Mouse (Mus musculus) cerebellum, adult 2 months (tissue): ENCODE results near the gene Cd34. TPM values are rescaled to one million over a fixed set of nuclear protein-coding genes. Genes with fewer than 3 reads are reported as not detected.
A peak's percentile ranks its signal among the peaks of the same experiment; 100 is the strongest.

Experiments
- DNase-seq, 2 experiments: peaks; one replicate each; pipeline ENCODE4 v3.0.0; 2021
- H3K27ac ChIP-seq: fragments of 200-500 bp; 2 replicates; pipeline ENCODE4 v1.5.1; 2012; ENCODE audit warnings: low read length, control low read depth, inconsistent platforms; ENCODE audit not compliant: insufficient read depth
- H3K27me3 ChIP-seq: fragments of 200-500 bp; 2 replicates; pipeline ENCODE4 v1.6.1; 2012; ENCODE audit warnings: inconsistent platforms, mild to moderate bottlenecking, low read length, moderate library complexity; ENCODE audit not compliant: control insufficient read depth, insufficient read depth
- H3K4me1 ChIP-seq: fragments of 200-500 bp; 2 replicates; pipeline ENCODE4 v1.6.1; 2011; ENCODE audit warnings: low read length; ENCODE audit not compliant: control insufficient read depth, insufficient read depth
- H3K4me3 ChIP-seq: fragments of 200-500 bp; replicated peaks from 2 replicates; pipeline ENCODE3; 2011; ENCODE audit warnings: mild to moderate bottlenecking, low read depth, low read length, control low read depth; ENCODE audit not compliant: insufficient read depth
- CTCF ChIP-seq: fragments of 200-500 bp; IDR thresholded peaks from 2 replicates; pipeline ENCODE4 v1.5.1; 2011; ENCODE audit warnings: low read depth, mild to moderate bottlenecking, control low read depth, low read length, moderate library complexity, borderline replicate concordance; ENCODE audit not compliant: insufficient read depth
- POLR2A ChIP-seq: fragments of 200-500 bp; IDR thresholded peaks from 2 replicates; pipeline ENCODE4 v1.6.1; 2011; ENCODE audit warnings: low read length, control low read depth, borderline replicate concordance; ENCODE audit not compliant: insufficient read depth
- WGBS: fragments of 180-500 bp; shearing (Covaris S2); methylation state at CpG from one replicate; pipeline ENCODE4 v1.1.7; 2018; 5-methylcytosine and 5-hydroxymethylcytosine counted together
- polyA plus RNA-seq: library from polyadenylated mRNA; depleted of rRNA; stranded (reverse); fragments of >200 nt; gene quantifications from 2 replicates; pipeline ENCODE4 v1.2.3, GENCODE M21; 2012

Gene Cd34
- polyA plus RNA-seq, 1 experiment, result 16.0 TPM

DNA sequence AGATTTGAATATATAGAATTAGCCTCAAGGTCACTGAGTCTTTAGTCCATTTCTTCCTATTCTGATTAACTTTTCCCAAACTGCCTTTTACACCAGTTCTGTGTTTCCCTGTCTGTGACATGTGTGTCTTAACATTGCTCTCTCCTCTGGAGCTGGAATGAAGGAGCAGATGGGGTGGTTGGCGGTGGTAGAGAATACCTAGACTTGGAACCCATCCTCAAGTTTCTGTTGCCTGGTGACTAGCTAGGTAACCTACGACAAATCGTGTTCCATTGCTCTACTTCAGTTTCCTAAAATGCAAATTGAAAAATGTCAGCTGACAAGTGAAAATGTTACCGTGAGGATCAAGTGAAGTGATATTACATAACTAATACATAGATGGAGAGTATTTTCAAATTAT is 33.4 kb downstream of the Cd34 start:
- Histone ChIP-seq H3K27me3 (no peaks in the 10 kb centered on the region), H3K27ac (no peak overlapping the region), H3K4me1 (no peaks in the 10 kb centered on the region), H3K4me3 (no peak overlapping the region)
- WGBS, result 63% methylated on average over 4 of the region's 4 CpGs
- no peak for DNase-seq
- TF ChIP-seq POLR2A (no peak), CTCF (no peak)

DNA sequence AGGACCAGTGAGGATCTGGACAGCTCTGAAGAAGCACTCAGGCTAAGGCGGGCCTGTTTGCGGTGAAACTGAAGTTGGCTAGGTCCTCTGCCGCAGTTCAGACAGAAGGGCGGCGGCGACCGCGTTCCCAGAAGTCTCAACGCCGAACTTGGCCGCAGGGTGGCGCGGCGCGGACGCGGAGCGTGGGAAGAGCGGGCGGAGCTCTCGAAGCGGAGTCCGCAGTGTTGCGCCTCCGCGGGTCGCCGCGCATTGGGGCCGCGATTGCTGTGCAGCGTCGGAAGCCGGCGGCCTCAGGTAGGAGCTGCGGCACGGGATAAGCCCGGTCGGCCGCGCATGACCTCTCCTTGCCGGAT is 37.5 kb downstream of the Cd34 start:
- H3K27me3 ChIP-seq, result no peaks in the 10 kb centered on the region
- H3K4me1 ChIP-seq, result no peaks in the 10 kb centered on the region; the same call in 1 of the 2 replicates
- peak overlapping the region; percentile 69 for H3K27ac ChIP-seq
- WGBS, result under 1% methylated on average over 42 of the region's 42 CpGs
- H3K4me3 ChIP-seq, result peak overlapping the region; percentile 76
- DNase-seq, result peak; percentile 93 to 97
- peak; percentile 60; the same call in 1 of the 2 replicates for TF ChIP-seq POLR2A
- TF ChIP-seq CTCF, result peak; percentile 74

DNA sequence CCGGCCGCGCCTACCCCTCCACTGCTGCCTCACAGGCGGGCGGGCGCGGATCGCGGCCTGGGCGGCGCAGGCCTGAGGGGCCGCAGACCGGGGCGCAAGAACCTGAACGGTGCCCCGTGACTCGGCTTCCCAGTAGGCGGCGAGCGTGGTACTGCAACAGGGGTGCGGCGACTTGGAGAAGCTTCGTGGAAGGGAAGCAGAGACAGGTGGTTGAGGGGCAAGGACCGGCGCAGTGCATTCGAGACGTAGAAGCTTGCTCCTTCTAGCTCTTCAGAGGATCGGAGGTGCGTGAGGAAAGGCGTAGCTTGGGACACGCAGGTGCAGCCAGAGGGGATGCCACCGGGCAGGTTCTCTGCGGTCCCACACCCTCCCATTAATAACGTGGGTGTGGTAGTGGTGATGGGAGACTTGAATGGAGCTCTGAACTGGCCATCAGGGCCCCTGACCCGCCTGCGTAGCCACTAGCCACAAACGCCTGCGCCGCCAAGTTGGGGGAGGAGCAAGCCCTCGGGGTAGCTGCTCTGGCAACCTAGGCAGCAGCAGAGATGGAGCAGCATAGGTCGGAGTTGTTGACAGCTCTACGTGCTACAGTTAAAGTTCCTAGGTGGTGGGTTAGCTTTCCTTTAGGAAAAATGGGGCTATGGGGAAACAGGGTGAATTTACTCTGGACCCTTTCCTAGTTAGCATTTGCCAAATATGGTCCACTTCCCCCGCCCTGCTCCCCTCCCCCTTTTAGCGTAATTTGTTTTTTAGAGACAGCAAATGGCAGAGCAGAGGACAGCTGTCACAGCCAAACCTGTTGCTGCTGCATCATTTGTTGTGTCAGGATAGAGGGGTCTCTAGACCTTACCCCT is 38.1 kb downstream of the Cd34 start:
- peak; percentile 85 to 89 for DNase-seq
- under 1% methylated on average over 44 of the region's 44 CpGs for WGBS
- H3K4me1 ChIP-seq, result peaks cover 3% of the 10 kb centered on the region; the same call in 1 of the 2 replicates
- TF ChIP-seq POLR2A (peak; percentile 40; the same call in 1 of the 2 replicates), CTCF (no peak)
- H3K27me3 ChIP-seq, result no peaks in the 10 kb centered on the region
- peak overlapping the region; percentile 69 for H3K27ac ChIP-seq
- peak overlapping the region; percentile 76 for H3K4me3 ChIP-seq

DNA sequence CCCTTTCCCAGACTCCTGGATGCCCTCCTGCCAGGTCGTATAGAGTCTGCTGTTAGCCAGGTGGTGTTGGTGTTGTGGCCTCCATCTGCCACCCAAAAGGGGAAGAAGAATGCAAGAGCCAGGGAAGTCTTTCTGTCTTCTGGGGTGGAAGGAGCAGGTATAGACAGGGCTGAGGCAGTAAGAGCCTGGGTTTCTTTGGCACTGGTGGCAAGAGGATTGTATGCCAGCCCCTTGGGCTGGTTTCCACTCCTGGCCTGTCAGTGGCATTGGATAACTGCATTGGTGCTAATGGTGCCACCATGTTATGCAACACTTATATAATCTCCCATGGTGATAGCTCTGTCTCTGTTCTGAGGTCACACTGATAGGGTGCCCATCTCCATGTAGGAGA is 38.7 kb downstream of the Cd34 start:
- Histone ChIP-seq H3K27ac (peak overlapping the region; percentile 69), H3K4me3 (peak overlapping the region; percentile 76), H3K27me3 (no peaks in the 10 kb centered on the region), H3K4me1 (peaks cover 6% of the 10 kb centered on the region)
- TF ChIP-seq CTCF, result no peak
- no peak for TF ChIP-seq POLR2A
- peak; percentile 77 to 84 for DNase-seq
- 0% methylated on average over 1 of the region's 1 CpGs for WGBS

DNA sequence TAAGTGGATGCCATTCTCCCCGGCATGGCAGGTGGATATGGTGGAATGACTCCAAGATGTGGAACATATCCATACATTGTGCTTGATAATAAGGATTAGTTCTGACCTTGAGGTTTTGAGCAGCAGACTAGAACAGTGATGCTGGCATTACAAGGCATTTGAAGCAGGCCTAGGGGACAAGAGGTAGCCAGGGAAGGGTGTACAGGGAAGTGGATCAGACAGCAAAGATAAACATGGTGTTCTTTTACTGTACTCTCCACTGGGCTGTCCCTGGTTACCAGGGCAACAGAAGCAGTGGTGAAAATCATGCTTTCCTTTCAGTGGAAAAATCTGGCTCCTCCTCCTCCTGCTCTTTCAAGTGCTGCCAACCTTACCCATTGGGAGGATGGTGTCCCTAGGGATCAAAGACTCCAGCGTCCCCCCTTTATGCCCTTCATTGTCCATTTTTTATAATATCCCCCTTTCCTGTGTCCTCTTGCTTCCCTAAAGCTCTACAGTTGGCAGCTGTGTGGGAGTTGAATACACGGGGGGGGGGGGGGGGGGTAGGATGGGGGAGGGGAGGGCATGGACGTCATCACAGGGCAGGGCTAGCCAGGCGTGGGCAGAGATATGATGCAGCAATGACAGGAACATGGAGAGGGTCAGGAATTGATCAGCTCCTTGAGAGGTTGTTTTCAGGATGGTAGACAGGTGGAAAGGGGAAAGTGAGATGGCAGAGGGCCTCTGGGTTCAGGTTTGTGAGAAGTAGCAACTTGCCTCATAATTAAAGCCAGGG is 39.5 kb downstream of the Cd34 start:
- WGBS, result 12% methylated on average over 5 of the region's 5 CpGs
- no peaks in the 10 kb centered on the region for H3K27me3 ChIP-seq
- H3K27ac ChIP-seq, result peak overlapping the region; percentile 69
- no peak for TF ChIP-seq CTCF
- TF ChIP-seq POLR2A, result no peak
- peak overlapping the region; percentile 76 for H3K4me3 ChIP-seq
- H3K4me1 ChIP-seq, result peaks cover 10% of the 10 kb centered on the region
- DNase-seq, result peak in 1 of 2 experiments; percentile 68

DNA sequence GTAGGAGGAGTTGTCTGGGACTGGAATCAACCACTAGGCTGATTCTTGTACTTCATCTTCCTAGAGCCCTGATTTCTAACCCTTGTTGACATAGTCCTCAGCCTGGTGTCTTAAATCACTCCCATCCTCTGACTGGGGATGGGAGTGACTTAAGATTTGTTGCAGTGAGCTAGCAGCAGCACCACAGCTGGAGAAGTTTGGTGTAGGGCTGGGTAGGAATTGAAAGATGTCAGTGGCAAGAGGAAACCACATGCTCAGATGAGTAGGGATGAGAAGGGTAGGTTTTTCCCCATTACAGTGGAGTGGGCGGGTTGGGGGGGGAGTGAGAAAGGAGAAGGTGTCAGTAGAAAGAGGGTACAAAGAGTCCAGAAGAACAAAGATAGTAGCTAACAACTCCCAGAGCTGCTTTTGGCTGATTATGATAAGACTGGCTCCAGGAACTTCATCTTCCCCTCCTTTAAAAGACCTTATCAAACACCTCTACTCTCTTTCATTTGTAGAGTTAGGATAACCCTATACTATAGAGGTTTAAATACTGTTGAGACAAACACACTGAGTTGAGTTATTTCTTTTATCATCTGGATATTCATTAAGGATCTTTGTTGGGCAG is 42.3 kb downstream of the Cd34 start:
- H3K27ac ChIP-seq, result no peak overlapping the region
- H3K27me3 ChIP-seq, result no peaks in the 10 kb centered on the region
- H3K4me3 ChIP-seq, result no peak overlapping the region
- no peak for DNase-seq
- peaks cover 10% of the 10 kb centered on the region for H3K4me1 ChIP-seq
- TF ChIP-seq CTCF (no peak), POLR2A (no peak)
- WGBS, result 86% methylated on average over 1 of the region's 1 CpGs

DNA sequence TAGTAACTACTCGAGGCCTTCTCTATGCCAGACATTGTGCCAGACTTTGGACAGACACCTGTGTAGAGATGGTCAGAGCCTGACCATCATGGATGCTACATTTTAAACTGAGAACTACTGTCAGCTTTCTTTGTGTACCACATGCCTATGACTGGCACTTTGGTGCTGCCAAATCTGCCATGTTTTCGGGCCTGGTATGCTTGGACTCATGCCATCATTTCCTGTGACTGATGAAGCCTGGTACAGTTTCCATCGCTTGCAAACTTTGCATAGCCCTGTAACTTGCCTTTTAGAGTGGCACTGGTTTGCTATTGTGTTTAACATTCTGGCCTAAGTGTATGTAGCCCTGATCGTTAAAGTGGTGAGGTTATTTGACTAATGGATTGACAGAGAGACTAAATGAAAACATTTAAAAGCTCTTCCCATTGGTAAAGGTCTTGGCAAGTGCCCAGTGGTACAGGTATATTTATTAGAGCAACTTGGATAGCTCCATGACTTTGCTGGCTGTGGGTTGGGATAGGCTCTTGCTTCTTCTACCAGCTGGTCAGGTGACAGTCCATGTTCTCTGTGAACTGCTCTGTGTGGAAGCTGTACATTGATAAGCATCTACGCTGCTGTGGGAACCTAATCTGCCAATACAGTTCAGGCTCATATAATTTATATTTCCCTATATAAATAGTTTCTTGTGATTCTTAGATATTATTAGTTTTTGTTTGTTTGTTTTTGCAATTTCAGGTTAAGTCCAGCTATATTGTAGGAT is 44.5 kb downstream of the Cd34 start:
- TF ChIP-seq CTCF, result no peak
- TF ChIP-seq POLR2A, result no peak
- peak; percentile 42 to 62 for DNase-seq
- Histone ChIP-seq H3K4me3 (no peak overlapping the region), H3K27me3 (no peaks in the 10 kb centered on the region), H3K4me1 (peaks cover 12% of the 10 kb centered on the region), H3K27ac (no peak overlapping the region)
- WGBS, result 39% methylated on average over 5 of the region's 5 CpGs
